Mouse (Mus musculus): Measurements from ENCODE around the gene Rxra. TPM values are rescaled to one million over a fixed set of nuclear protein-coding genes. Genes with fewer than 3 reads are reported as not detected.

Gene Rxra
- polyA plus RNA-seq, 1 experiment = 44.9 TPM

GRCm38 (mm10) chr2:27679621-27680025, 3.4 kb downstream of the Rxra start:
- H3K27me3 ChIP-seq (ENCODE audit: control insufficient read depth, insufficient read depth, low read length) = peaks cover 3% of the 10 kb centered on the region; the same call in 1 of the 2 replicates
- TF ChIP-seq CTCF (IDR thresholded peaks at IDR 0.05; ENCODE audit: extremely low read depth, insufficient read depth, insufficient read length, insufficient replicate concordance) = no peak
- TF ChIP-seq POLR2A (IDR thresholded peaks at IDR 0.05; ENCODE audit: low read depth, low read length) = no peak
- no peaks in the 10 kb centered on the region for H3K36me3 ChIP-seq (ENCODE audit: control insufficient read depth, insufficient read depth, low read length)
- WGBS = 72% methylated on average over 3 of the region's 3 CpGs
- no peak overlapping the region for H3K4me3 ChIP-seq (ENCODE audit: extremely low read depth, insufficient read depth, insufficient read length)
- no peaks in the 10 kb centered on the region; the same call in 1 of the 2 replicates for H3K4me1 ChIP-seq (ENCODE audit: control insufficient read depth, insufficient read depth, insufficient read length)
- H3K27ac ChIP-seq (ENCODE audit: insufficient read depth, low read length) = peak overlapping the region; percentile 61
- no peak for DNase-seq (ENCODE audit: low read depth in 1 of 2, low spot score in 2 of 2)

GRCm38 (mm10) chr2:27680058-27680457, 3.8 kb downstream of the Rxra start:
- TF ChIP-seq CTCF (IDR thresholded peaks at IDR 0.05; ENCODE audit: extremely low read depth, insufficient read depth, insufficient read length, insufficient replicate concordance) = no peak
- TF ChIP-seq POLR2A (IDR thresholded peaks at IDR 0.05; ENCODE audit: low read depth, low read length) = no peak
- Histone ChIP-seq H3K4me1 (ENCODE audit: control insufficient read depth, insufficient read depth, insufficient read length) (no peaks in the 10 kb centered on the region; the same call in 1 of the 2 replicates), H3K27ac (ENCODE audit: insufficient read depth, low read length) (peak overlapping the region; percentile 56), H3K36me3 (ENCODE audit: control insufficient read depth, insufficient read depth, low read length) (no peaks in the 10 kb centered on the region), H3K4me3 (ENCODE audit: extremely low read depth, insufficient read depth, insufficient read length) (no peak overlapping the region), H3K27me3 (ENCODE audit: control insufficient read depth, insufficient read depth, low read length) (peaks cover 3% of the 10 kb centered on the region; the same call in 1 of the 2 replicates)
- WGBS = 66% methylated on average over 6 of the region's 6 CpGs
- DNase-seq (ENCODE audit: low read depth in 1 of 2, low spot score in 2 of 2) = no peak

DNA sequence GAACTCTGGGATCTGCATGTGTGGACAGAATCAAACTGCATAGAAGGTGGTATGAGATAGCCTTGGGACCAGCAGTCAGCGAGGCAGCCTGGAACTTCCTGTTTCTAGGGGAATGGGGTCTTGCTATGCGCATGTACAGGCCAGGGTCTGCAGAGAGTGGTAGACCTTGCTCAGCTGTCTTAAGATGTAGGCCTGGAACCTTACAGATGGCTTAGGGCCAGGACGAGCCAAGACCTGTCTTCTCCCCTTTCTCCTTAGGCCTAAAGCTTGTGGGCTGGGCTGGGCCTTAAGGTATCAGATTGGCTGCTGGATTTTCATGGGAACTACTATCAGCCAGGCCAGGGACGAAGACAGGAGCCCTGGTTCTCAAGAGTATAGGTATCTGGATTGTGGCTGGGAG, 4.4 kb downstream of the Rxra start:
- Histone ChIP-seq H3K4me3 (ENCODE audit: extremely low read depth, insufficient read depth, insufficient read length) (no peak overlapping the region), H3K4me1 (ENCODE audit: control insufficient read depth, insufficient read depth, insufficient read length) (no peaks in the 10 kb centered on the region; the same call in 1 of the 2 replicates)
- 81% methylated on average over 4 of the region's 4 CpGs for WGBS

GRCm38 (mm10) chr2:27681426-27681825, 5.2 kb downstream of the Rxra start:
- Histone ChIP-seq H3K4me1 (ENCODE audit: control insufficient read depth, insufficient read depth, insufficient read length) (no peaks in the 10 kb centered on the region; the same call in 1 of the 2 replicates), H3K4me3 (ENCODE audit: extremely low read depth, insufficient read depth, insufficient read length) (no peak overlapping the region)
- WGBS = 84% methylated on average over 4 of the region's 4 CpGs

More for the DNA sequence above, 4.4 kb downstream of the Rxra start:
- no peaks in the 10 kb centered on the region for H3K36me3 ChIP-seq (ENCODE audit: control insufficient read depth, insufficient read depth, low read length)
- no peak overlapping the region for H3K27ac ChIP-seq (ENCODE audit: insufficient read depth, low read length)
- no peak for DNase-seq (ENCODE audit: low read depth in 1 of 2, low spot score in 2 of 2)
- TF ChIP-seq POLR2A (IDR thresholded peaks at IDR 0.05; ENCODE audit: low read depth, low read length) = no peak
- TF ChIP-seq CTCF (IDR thresholded peaks at IDR 0.05; ENCODE audit: extremely low read depth, insufficient read depth, insufficient read length, insufficient replicate concordance) = no peak
- peaks cover 3% of the 10 kb centered on the region; the same call in 1 of the 2 replicates for H3K27me3 ChIP-seq (ENCODE audit: control insufficient read depth, insufficient read depth, low read length)

DNA sequence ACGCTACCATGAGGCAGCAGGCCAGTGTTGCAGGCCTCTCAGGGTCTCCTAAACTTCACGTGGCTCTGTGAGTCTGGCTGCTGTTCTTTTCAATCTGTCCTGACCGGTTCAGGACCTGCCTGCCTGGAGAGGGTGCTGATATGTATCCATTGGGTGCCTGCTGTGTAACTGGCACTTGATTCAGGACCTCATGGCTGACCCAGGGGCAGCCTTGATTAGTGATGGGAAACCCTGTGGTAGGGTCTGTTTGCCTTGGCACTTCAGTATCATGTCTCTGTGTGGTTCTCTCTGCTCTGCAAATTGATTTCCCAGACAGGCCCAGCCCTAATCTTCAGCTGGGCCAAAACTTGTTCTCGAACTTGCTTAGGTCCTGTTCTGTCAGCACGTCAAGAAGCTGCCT, 5.9 kb downstream of the Rxra start:
- no peak for TF ChIP-seq POLR2A (IDR thresholded peaks at IDR 0.05; ENCODE audit: low read depth, low read length)
- no peak for TF ChIP-seq CTCF (IDR thresholded peaks at IDR 0.05; ENCODE audit: extremely low read depth, insufficient read depth, insufficient read length, insufficient replicate concordance)
- Histone ChIP-seq H3K4me3 (ENCODE audit: extremely low read depth, insufficient read depth, insufficient read length) (no peak overlapping the region), H3K4me1 (ENCODE audit: control insufficient read depth, insufficient read depth, insufficient read length) (no peaks in the 10 kb centered on the region; the same call in 1 of the 2 replicates), H3K36me3 (ENCODE audit: control insufficient read depth, insufficient read depth, low read length) (no peaks in the 10 kb centered on the region), H3K27ac (ENCODE audit: insufficient read depth, low read length) (no peak overlapping the region), H3K27me3 (ENCODE audit: control insufficient read depth, insufficient read depth, low read length) (peaks cover 3% of the 10 kb centered on the region; the same call in 1 of the 2 replicates)
- DNase-seq (ENCODE audit: low read depth in 1 of 2, low spot score in 2 of 2) = no peak
- WGBS = 85% methylated on average over 5 of the region's 5 CpGs

More at GRCm38 (mm10) chr2:27681426-27681825, 5.2 kb downstream of the Rxra start:
- H3K27me3 ChIP-seq (ENCODE audit: control insufficient read depth, insufficient read depth, low read length) = peaks cover 3% of the 10 kb centered on the region; the same call in 1 of the 2 replicates
- H3K27ac ChIP-seq (ENCODE audit: insufficient read depth, low read length) = no peak overlapping the region
- DNase-seq (ENCODE audit: low read depth in 1 of 2, low spot score in 2 of 2) = no peak
- no peak for TF ChIP-seq CTCF (IDR thresholded peaks at IDR 0.05; ENCODE audit: extremely low read depth, insufficient read depth, insufficient read length, insufficient replicate concordance)
- TF ChIP-seq POLR2A (IDR thresholded peaks at IDR 0.05; ENCODE audit: low read depth, low read length) = no peak
- no peaks in the 10 kb centered on the region for H3K36me3 ChIP-seq (ENCODE audit: control insufficient read depth, insufficient read depth, low read length)

DNA sequence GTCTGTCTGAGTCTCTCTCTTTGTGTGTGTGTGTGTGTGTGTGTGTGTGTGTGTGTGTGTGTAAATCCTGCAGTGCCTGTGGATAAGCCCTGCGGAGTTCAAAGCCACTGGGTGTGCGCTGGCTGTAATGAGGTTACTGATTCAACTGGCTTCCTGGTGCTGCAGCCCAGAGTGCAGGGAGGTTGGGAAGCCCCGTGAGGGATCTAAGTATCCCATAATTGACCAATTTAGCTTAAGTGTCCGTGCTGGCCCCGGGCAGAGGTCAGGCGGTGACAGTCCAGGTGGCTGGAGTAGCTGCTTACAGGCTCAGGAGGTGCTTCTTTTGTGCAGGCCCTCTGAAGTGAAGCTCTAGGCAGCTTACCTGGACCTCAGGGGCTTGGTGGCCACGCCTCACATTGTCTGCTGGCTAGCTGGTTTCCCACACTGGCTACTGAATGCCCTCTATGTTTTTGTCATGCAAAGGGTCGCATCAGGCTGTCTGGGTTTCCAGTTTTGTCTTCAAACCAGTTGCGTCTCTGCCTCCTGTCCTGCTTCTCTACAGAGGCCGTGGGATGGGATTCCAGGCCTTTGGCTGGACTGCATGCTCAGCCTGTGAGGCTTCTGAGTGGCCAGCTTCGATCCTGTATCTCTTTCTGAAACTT, 7.9 kb downstream of the Rxra start:
- no peaks in the 10 kb centered on the region for H3K36me3 ChIP-seq (ENCODE audit: control insufficient read depth, insufficient read depth, low read length)

DNA sequence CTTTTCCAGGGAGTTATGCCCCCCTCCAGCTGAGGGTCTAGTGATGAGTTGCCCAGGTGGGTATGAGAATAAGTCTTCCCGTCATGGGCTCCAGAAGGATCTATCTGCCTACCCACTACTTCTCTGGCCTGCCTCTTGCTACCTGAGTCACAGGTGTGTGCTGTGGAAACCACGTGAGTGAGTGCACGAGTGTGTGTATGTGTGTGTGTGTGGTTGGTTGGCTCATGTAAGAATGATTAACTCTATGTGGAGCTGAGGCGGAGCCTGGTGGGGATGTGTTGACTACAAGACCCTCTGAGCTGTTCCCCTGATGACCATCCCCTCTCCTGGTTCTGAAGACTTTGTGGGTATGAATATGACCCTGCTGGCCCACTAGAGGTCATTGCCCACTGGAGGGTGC, 9.7 kb downstream of the Rxra start:
- no peak for TF ChIP-seq POLR2A (IDR thresholded peaks at IDR 0.05; ENCODE audit: low read depth, low read length)
- no peak for TF ChIP-seq CTCF (IDR thresholded peaks at IDR 0.05; ENCODE audit: extremely low read depth, insufficient read depth, insufficient read length, insufficient replicate concordance)
- Histone ChIP-seq H3K27ac (ENCODE audit: insufficient read depth, low read length) (no peak overlapping the region), H3K36me3 (ENCODE audit: control insufficient read depth, insufficient read depth, low read length) (no peaks in the 10 kb centered on the region), H3K4me1 (ENCODE audit: control insufficient read depth, insufficient read depth, insufficient read length) (no peaks in the 10 kb centered on the region; the same call in 1 of the 2 replicates), H3K27me3 (ENCODE audit: control insufficient read depth, insufficient read depth, low read length) (no peaks in the 10 kb centered on the region), H3K4me3 (ENCODE audit: extremely low read depth, insufficient read depth, insufficient read length) (no peak overlapping the region)
- WGBS = 79% methylated on average over 4 of the region's 4 CpGs
- DNase-seq (ENCODE audit: low read depth in 1 of 2, low spot score in 2 of 2) = no peak

More for the DNA sequence above, 7.9 kb downstream of the Rxra start:
- DNase-seq (ENCODE audit: low read depth in 1 of 2, low spot score in 2 of 2) = no peak
- H3K4me1 ChIP-seq (ENCODE audit: control insufficient read depth, insufficient read depth, insufficient read length) = no peaks in the 10 kb centered on the region; the same call in 1 of the 2 replicates
- 93% methylated on average over 11 of the region's 11 CpGs for WGBS
- no peak overlapping the region for H3K27ac ChIP-seq (ENCODE audit: insufficient read depth, low read length)
- H3K4me3 ChIP-seq (ENCODE audit: extremely low read depth, insufficient read depth, insufficient read length) = no peak overlapping the region
- TF ChIP-seq POLR2A (IDR thresholded peaks at IDR 0.05; ENCODE audit: low read depth, low read length) = no peak
- TF ChIP-seq CTCF (IDR thresholded peaks at IDR 0.05; ENCODE audit: extremely low read depth, insufficient read depth, insufficient read length, insufficient replicate concordance) = no peak
- no peaks in the 10 kb centered on the region for H3K27me3 ChIP-seq (ENCODE audit: control insufficient read depth, insufficient read depth, low read length)

Data from spleen, adult 2 months (tissue).